Mouse (Mus musculus) liver, adult 2 months (tissue): ENCODE results near the gene Unc45b. TPM values are rescaled to one million over a fixed set of nuclear protein-coding genes. Genes with fewer than 3 reads are reported as not detected.

Experiments
- DNase-seq: peaks from one replicate; pipeline ENCODE4 v3.0.0-alpha.2; 2011; ENCODE audit warnings: low read depth, low spot score; ENCODE audit errors: extremely low read depth
- H3K27ac ChIP-seq: fragments of 200-500 bp; replicated peaks from 2 replicates; pipeline ENCODE4 v1.5.1; 2012; ENCODE audit warnings: low read depth, mild to moderate bottlenecking, control low read depth, inconsistent platforms, low read length; ENCODE audit not compliant: insufficient read depth
- H3K27me3 ChIP-seq: fragments of 200-500 bp; 2 replicates; pipeline ENCODE4 v1.6.1; 2012; ENCODE audit warnings: mild to moderate bottlenecking, moderate library complexity, low read length, inconsistent platforms; ENCODE audit not compliant: control insufficient read depth, insufficient read depth
- H3K36me3 ChIP-seq: fragments of 200-500 bp; 2 replicates; pipeline ENCODE4 v1.6.1; 2012; ENCODE audit warnings: low read length, inconsistent platforms; ENCODE audit not compliant: control insufficient read depth, insufficient read depth
- H3K4me1 ChIP-seq: fragments of 200-500 bp; 2 replicates; pipeline ENCODE4 v1.6.1; 2011; ENCODE audit warnings: low read length; ENCODE audit not compliant: control insufficient read depth, insufficient read depth
- H3K4me3 ChIP-seq: fragments of 200-500 bp; 2 replicates; pipeline ENCODE4 v1.5.1; 2011; ENCODE audit warnings: low read depth, mild to moderate bottlenecking, control low read depth, low read length, moderate library complexity; ENCODE audit not compliant: insufficient read depth
- H3K79me2 ChIP-seq: fragments of 200-500 bp; 2 replicates; pipeline ENCODE4 v1.6.1; 2012; ENCODE audit warnings: inconsistent platforms, mild to moderate bottlenecking, low read length, moderate library complexity; ENCODE audit not compliant: control insufficient read depth, insufficient read depth
- H3K9ac ChIP-seq: fragments of 200-500 bp; 2 replicates; pipeline ENCODE4 v1.6.1; 2012; ENCODE audit warnings: low read depth, mild to moderate bottlenecking, control low read depth, inconsistent platforms, low read length
- CTCF ChIP-seq: fragments of 200-500 bp; IDR thresholded peaks from 2 replicates; pipeline ENCODE4 v1.5.1; 2011; ENCODE audit warnings: low read depth, low read length, control low read depth
- POLR2A ChIP-seq: fragments of 200-500 bp; IDR thresholded peaks from 2 replicates; pipeline ENCODE4 v1.6.1; 2011; ENCODE audit warnings: low read length, control low read depth; ENCODE audit not compliant: insufficient read depth; ENCODE audit errors: extremely low read depth
- WGBS: fragments of 180-500 bp; shearing (Covaris S2); methylation state at CpG from one replicate; pipeline ENCODE4 v1.1.7; 2018; 5-methylcytosine and 5-hydroxymethylcytosine counted together
- polyA plus RNA-seq: library from polyadenylated mRNA; depleted of rRNA; stranded (reverse); fragments of >200 nt; gene quantifications from 2 replicates; pipeline ENCODE4 v1.2.3, GENCODE M21; 2012
- total RNA-seq: library from RNA; depleted of rRNA; stranded (reverse); fragments of >200 nt; gene quantifications from 2 replicates; pipeline ENCODE4 v1.2.3, GENCODE M21; 2014

Unc45b gene
- total and polyA plus RNA-seq, 2 experiments, result 0.32 to 0.46 TPM

GRCm38 (mm10) chr11:82943336-82943735 lies 33.0 kb downstream of the Unc45b start:
- Histone ChIP-seq H3K36me3 (no peaks in the 10 kb centered on the region), H3K4me3 (no peak overlapping the region), H3K9ac (no peak overlapping the region), H3K27me3 (no peaks in the 10 kb centered on the region), H3K27ac (no peak overlapping the region), H3K79me2 (no peaks in the 10 kb centered on the region), H3K4me1 (no peaks in the 10 kb centered on the region)
- DNase-seq, result no peak
- TF ChIP-seq POLR2A, result no peak
- TF ChIP-seq CTCF, result no peak
- WGBS, result 72% methylated on average over 6 of the region's 6 CpGs

- TF ChIP-seq POLR2A (no peak), CTCF (no peak)
- 42% methylated on average over 2 of the region's 2 CpGs for WGBS
- Histone ChIP-seq H3K27me3 (no peaks in the 10 kb centered on the region), H3K4me3 (no peak overlapping the region), H3K79me2 (no peaks in the 10 kb centered on the region), H3K27ac (no peak overlapping the region), H3K9ac (no peak overlapping the region), H3K4me1 (no peaks in the 10 kb centered on the region), H3K36me3 (no peaks in the 10 kb centered on the region)
- no peak for DNase-seq
Measured at GRCm38 (mm10) chr11:82945636-82946035, 35.3 kb downstream of the Unc45b start.

- H3K9ac ChIP-seq, result no peak overlapping the region
- no peaks in the 10 kb centered on the region for H3K36me3 ChIP-seq
- H3K4me1 ChIP-seq, result no peaks in the 10 kb centered on the region
- DNase-seq, result no peak
- no peak overlapping the region for H3K27ac ChIP-seq
- TF ChIP-seq CTCF, result no peak
- no peak for TF ChIP-seq POLR2A
- H3K79me2 ChIP-seq, result no peaks in the 10 kb centered on the region
- no peaks in the 10 kb centered on the region; the same call in 1 of the 2 replicates for H3K27me3 ChIP-seq
- WGBS, result 63% methylated on average over 4 of the region's 4 CpGs
- H3K4me3 ChIP-seq, result no peak overlapping the region
Measured at GRCm38 (mm10) chr11:82947457-82947856, 37.1 kb downstream of the Unc45b start.

- H3K36me3 ChIP-seq, result no peaks in the 10 kb centered on the region
- no peak for DNase-seq
- no peak overlapping the region for H3K9ac ChIP-seq
- no peak for TF ChIP-seq POLR2A
- no peak for TF ChIP-seq CTCF
- 75% methylated on average over 9 of the region's 9 CpGs for WGBS
- no peaks in the 10 kb centered on the region for H3K79me2 ChIP-seq
- peak overlapping the region; percentile 79 for H3K27ac ChIP-seq
- H3K27me3 ChIP-seq, result no peaks in the 10 kb centered on the region; the same call in 1 of the 2 replicates
- no peak overlapping the region for H3K4me3 ChIP-seq
- no peaks in the 10 kb centered on the region for H3K4me1 ChIP-seq
Measured at GRCm38 (mm10) chr11:82949036-82949435, 38.7 kb downstream of the Unc45b start.

GRCm38 (mm10) chr11:82950736-82951481 lies 40.6 kb downstream of the Unc45b start, which contains the start of gene Slfn5:
TSS of gene Slfn5 (plus strand) at chr11:82951349.
- Histone ChIP-seq H3K9ac (peak within 1 kb of the TSS; percentile 77), H3K4me1 (peaks cover 1% of the 10 kb centered on the region; the same call in 1 of the 2 replicates), H3K27ac (peak within 1 kb of the TSS; percentile 91), H3K4me3 (peak within 1 kb of the TSS; percentile 77), H3K36me3 (no peaks in the 10 kb centered on the region), H3K79me2 (no peaks in the 10 kb centered on the region), H3K27me3 (no peaks in the 10 kb centered on the region; the same call in 1 of the 2 replicates)
- no peak for TF ChIP-seq CTCF
- no peak for TF ChIP-seq POLR2A
- WGBS, result 20% methylated on average over 10 of the region's 10 CpGs
- DNase-seq, result no peak
